Mouse (Mus musculus) limb, embryonic 12.5 days (tissue): ENCODE data around the gene Usp21. TPM values are rescaled to one million over a fixed set of nuclear protein-coding genes. Genes with fewer than 3 reads are reported as not detected.

ENCODE experiments used
- ATAC-seq: fragments of 200-750 bp; cut with Nextera tagmentation; 2 replicates; pipeline ENCODE4 v1.8.0; 2017; ENCODE audit warnings: low read depth, moderate TSS enrichment; ENCODE audit not compliant: insufficient number of reproducible peaks, insufficient read depth, low FRiP score, low TSS enrichment
- H3K27ac ChIP-seq: fragments of 300-500 bp; sonication (generic); 2 replicates; pipeline ENCODE4 v1.5.1; 2016; ENCODE audit warnings: mild to moderate bottlenecking, moderate library complexity
- H3K27me3 ChIP-seq: fragments of 300-500 bp; sonication (generic); 2 replicates; pipeline ENCODE4 v1.6.1; 2016; ENCODE audit warnings: mild to moderate bottlenecking, moderate library complexity
- H3K36me3 ChIP-seq: fragments of 300-500 bp; sonication (generic); 2 replicates; pipeline ENCODE4 v1.6.1; 2016; ENCODE audit warnings: mild to moderate bottlenecking, moderate library complexity
- H3K4me1 ChIP-seq: fragments of 300-500 bp; sonication (generic); replicated peaks from 2 replicates; pipeline ENCODE4 v1.6.1; 2016
- H3K4me2 ChIP-seq: fragments of 300-500 bp; sonication (generic); 2 replicates; pipeline ENCODE4 v1.6.1; 2016; ENCODE audit warnings: mild to moderate bottlenecking, moderate library complexity
- H3K4me3 ChIP-seq: fragments of 300-500 bp; sonication (generic); replicated peaks from 2 replicates; pipeline ENCODE4 v1.5.1; 2016; ENCODE audit warnings: mild to moderate bottlenecking
- H3K9ac ChIP-seq: fragments of 300-500 bp; sonication (generic); replicated peaks from 2 replicates; pipeline ENCODE4 v1.6.1; 2016; ENCODE audit warnings: mild to moderate bottlenecking, moderate library complexity
- H3K9me3 ChIP-seq: fragments of 300-500 bp; sonication (generic); 2 replicates; pipeline ENCODE4 v1.6.1; 2016; ENCODE audit warnings: mild to moderate bottlenecking, moderate library complexity
- WGBS: fragments of 180-500 bp; shearing (Covaris S2); methylation state at CpG from one replicate; pipeline ENCODE4 v1.1.7; 2016; 5-methylcytosine and 5-hydroxymethylcytosine counted together
- polyA plus RNA-seq: library from polyadenylated mRNA; unstranded; fragments of >200 nt; fragmentation: Nextera tagmentation; extraction: Ambion mirVana; gene quantifications from 2 replicates; pipeline ENCODE4 v1.2.1, GENCODE M21; 2016

Gene Usp21
- polyA plus RNA-seq, 1 experiment from 2014 or later: 134 TPM

- H3K4me3 ChIP-seq: no peak overlapping the region
- H3K9ac ChIP-seq: no peak overlapping the region
- H3K9me3 ChIP-seq: no peaks in the 10 kb centered on the region
- H3K4me2 ChIP-seq: no peak overlapping the region
- H3K27ac ChIP-seq: no peak overlapping the region
- peaks cover 96% of the 10 kb centered on the region for H3K36me3 ChIP-seq
- H3K27me3 ChIP-seq: no peaks in the 10 kb centered on the region
- H3K4me1 ChIP-seq: no peaks in the 10 kb centered on the region
- ATAC-seq: no peak
- 79% methylated on average over 15 of the region's 15 CpGs for WGBS
Observed at GRCm38 (mm10) chr1:171239992-171240744, 47.6 kb downstream of the Usp21 start.

DNA sequence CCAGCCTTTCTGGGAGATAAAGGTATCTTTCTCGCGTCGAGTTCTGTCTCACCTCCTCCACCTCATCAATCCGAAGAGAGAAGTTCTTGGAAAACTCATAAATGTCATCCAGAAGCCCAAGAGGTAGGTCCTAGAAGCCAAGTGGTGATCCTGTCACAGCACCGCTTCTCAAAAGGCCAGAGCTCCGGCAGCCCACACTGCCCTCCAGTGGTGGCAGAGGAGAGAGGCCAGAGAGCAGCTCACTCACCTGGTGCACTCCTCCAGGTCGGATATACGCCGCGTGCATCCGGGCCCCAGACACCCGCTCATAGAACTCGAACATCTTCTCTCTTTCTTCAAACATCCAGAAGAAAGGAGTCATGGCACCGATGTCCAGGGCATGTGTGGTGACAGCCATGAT, 49.3 kb downstream of the Usp21 start:
- no peak overlapping the region for H3K27ac ChIP-seq
- 70% methylated on average over 14 of the region's 14 CpGs for WGBS
- ATAC-seq: no peak
- H3K4me2 ChIP-seq: no peak overlapping the region
- H3K4me1 ChIP-seq: no peaks in the 10 kb centered on the region
- peaks cover 99% of the 10 kb centered on the region for H3K36me3 ChIP-seq
- no peak overlapping the region for H3K9ac ChIP-seq
- no peak overlapping the region for H3K4me3 ChIP-seq
- no peaks in the 10 kb centered on the region for H3K27me3 ChIP-seq
- H3K9me3 ChIP-seq: no peaks in the 10 kb centered on the region

DNA sequence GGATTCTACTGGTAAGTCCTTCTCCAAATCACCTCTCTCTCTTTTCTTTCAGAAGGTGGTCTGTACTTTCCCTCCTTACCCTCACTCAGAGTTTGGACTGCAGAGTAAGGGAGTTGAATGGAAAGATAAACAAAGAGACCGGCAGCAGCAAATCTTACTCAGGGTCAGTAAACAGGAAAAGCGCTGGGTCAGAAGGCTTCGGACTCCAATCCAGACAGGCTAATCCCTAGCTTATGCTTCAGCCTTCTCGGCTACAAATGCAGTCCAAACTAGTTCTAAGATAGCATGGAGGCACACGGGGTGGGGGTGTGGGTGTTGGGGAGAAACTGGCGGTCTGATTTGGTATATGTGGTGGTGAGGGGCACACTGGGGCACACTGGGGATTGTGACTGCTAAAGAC, 50.4 kb downstream of the Usp21 start:
- H3K9me3 ChIP-seq: no peaks in the 10 kb centered on the region
- H3K4me3 ChIP-seq: no peak overlapping the region
- H3K9ac ChIP-seq: no peak overlapping the region
- 86% methylated on average over 6 of the region's 6 CpGs for WGBS
- no peak overlapping the region for H3K27ac ChIP-seq
- ATAC-seq: no peak
- H3K36me3 ChIP-seq: peaks cover 94% of the 10 kb centered on the region
- no peak overlapping the region for H3K4me2 ChIP-seq
- H3K27me3 ChIP-seq: no peaks in the 10 kb centered on the region
- H3K4me1 ChIP-seq: no peaks in the 10 kb centered on the region

- Histone ChIP-seq H3K4me3 (no peak overlapping the region), H3K4me2 (no peak overlapping the region), H3K4me1 (peaks cover 4% of the 10 kb centered on the region), H3K36me3 (peaks cover 79% of the 10 kb centered on the region), H3K9me3 (no peaks in the 10 kb centered on the region), H3K27me3 (no peaks in the 10 kb centered on the region), H3K9ac (no peak overlapping the region), H3K27ac (no peak overlapping the region)
- no peak for ATAC-seq
- 87% methylated on average over 4 of the region's 4 CpGs for whole genome bisulfite sequencing
Observed at GRCm38 (mm10) chr1:171235791-171236190, 52.0 kb downstream of the Usp21 start.

- ATAC-seq: no peak
- no peak overlapping the region for H3K27ac ChIP-seq
- H3K9me3 ChIP-seq: no peaks in the 10 kb centered on the region
- H3K36me3 ChIP-seq: peaks cover 66% of the 10 kb centered on the region
- H3K27me3 ChIP-seq: no peaks in the 10 kb centered on the region
- H3K4me1 ChIP-seq: peaks cover 16% of the 10 kb centered on the region
- no peak overlapping the region for H3K4me2 ChIP-seq
- no peak overlapping the region for H3K9ac ChIP-seq
- WGBS: 85% methylated on average over 4 of the region's 4 CpGs
- no peak overlapping the region for H3K4me3 ChIP-seq
Observed at GRCm38 (mm10) chr1:171234538-171234937, 53.3 kb downstream of the Usp21 start.

DNA sequence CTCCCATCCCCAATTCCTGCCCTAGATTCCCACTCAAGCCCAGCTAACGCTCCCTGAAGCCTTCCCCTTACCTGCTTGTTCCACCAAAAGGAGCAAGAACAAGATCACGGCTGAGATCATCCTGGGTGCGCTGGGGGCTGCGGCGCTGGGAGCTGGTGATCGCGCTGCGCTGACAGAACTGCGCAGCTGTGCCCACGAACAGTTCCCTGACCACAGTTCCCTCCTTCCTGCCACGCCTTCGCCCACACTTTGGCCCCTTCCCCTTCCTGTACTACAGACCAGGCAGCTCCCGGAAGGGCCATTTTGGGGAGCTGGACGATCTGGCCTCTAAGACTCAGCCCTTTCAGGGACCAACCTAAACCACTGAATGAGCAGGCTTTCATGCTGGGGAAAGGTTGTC, 53.7 kb downstream of the Usp21 start, which contains the start of gene Fcer1g:
Gene Fcer1g, minus strand, starts transcription at position 240 of the 400 bp plus-strand sequence.
- no peaks in the 10 kb centered on the region for H3K9me3 ChIP-seq
- no peak within 1 kb of the TSS for H3K27ac ChIP-seq
- H3K36me3 ChIP-seq: peaks cover 62% of the 10 kb centered on the region
- no peak within 1 kb of the TSS for H3K4me3 ChIP-seq
- WGBS: 92% methylated on average over 14 of the region's 14 CpGs
- no peak for ATAC-seq
- H3K4me2 ChIP-seq: no peak within 1 kb of the TSS
- no peak within 1 kb of the TSS for H3K9ac ChIP-seq
- H3K27me3 ChIP-seq: no peaks in the 10 kb centered on the region
- H3K4me1 ChIP-seq: peaks cover 17% of the 10 kb centered on the region

DNA sequence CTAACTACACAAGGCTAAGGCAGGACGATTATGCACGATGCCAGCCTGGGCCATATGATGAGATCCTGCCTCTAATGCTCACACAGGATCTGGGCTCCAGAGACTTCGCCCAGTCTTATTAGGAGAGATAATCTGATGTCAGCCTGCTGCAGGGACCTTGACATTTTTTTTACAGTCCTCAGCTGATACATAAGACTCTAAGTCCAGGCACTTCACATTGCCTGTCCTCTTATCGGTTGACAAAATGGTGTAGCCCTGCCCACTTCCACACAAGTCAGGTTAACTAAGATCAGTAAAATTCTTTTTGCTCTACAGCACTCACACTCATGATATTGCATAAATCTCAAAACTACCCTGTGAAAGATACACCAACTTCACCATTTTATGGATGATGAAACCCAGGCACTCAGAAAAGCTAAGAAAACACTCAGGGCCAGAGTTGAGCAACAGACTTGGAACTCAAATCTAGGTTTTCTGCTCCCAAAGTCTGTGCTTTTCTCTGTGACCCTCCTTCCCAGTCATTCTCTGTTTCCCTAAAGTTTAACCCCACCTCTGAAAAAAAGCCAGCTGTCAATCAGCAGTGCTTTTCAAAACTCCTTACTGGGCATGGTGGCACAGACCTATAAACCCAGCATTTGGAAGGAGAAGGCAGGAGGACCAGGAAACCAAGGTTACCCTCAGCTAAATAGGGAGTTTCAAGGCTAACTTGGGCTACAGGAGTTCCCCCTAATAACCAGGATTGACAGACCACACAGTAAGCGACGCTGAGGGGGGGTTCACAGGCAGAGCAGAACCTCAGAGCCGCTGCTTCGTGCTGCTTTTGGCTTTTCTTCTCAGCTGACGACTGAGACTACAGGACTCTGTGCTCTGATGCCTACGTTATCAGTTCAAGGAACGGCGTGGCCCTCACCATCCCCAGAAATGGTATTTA, 54.7 kb downstream of the Usp21 start:
- Histone ChIP-seq H3K9me3 (no peaks in the 10 kb centered on the region), H3K9ac (no peak overlapping the region), H3K27me3 (no peaks in the 10 kb centered on the region), H3K36me3 (peaks cover 52% of the 10 kb centered on the region), H3K4me3 (no peak overlapping the region), H3K27ac (no peak overlapping the region), H3K4me2 (no peak overlapping the region), H3K4me1 (peaks cover 17% of the 10 kb centered on the region)
- no peak for ATAC-seq
- 87% methylated on average over 12 of the region's 12 CpGs for WGBS

DNA sequence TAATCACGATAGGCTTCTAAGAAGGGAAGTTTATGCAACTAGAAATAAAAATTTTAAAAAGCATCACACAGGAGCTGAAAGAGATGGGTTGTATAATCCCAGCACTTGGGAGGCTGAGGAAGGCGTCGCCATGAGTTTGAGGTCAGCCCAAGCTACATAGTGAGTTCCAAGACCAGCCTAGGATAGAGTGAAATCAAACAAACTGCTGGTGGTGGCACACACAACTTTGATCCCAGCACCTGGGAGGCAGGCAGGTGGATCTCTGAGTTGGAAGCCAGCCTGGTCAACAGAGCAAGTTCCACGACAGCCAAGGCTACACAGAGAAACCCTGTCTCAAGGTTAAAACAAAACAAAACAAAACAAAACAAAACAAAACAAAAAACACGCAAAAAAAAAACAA, 55.4 kb downstream of the Usp21 start:
- ATAC-seq: no peak
- WGBS: 88% methylated on average over 5 of the region's 5 CpGs
- Histone ChIP-seq H3K9ac (no peak overlapping the region), H3K9me3 (no peaks in the 10 kb centered on the region), H3K4me3 (no peak overlapping the region), H3K36me3 (peaks cover 44% of the 10 kb centered on the region), H3K4me2 (no peak overlapping the region), H3K4me1 (peaks cover 17% of the 10 kb centered on the region), H3K27me3 (no peaks in the 10 kb centered on the region), H3K27ac (no peak overlapping the region)

Other genes with a start within 250 kb of the Usp21 start
- gene Fcgr3, start 223.1 kb downstream of the Usp21 start, polyA plus RNA-seq: 4.5 and 5.3 TPM in 2 replicates
- 1.5 and 1.6 TPM in 2 replicates for gene Cfap126, start 174.1 kb downstream of the Usp21 start, polyA plus RNA-seq
- 182 and 217 TPM in 2 replicates for gene Sdhc, start 137.4 kb downstream of the Usp21 start, polyA plus RNA-seq
- gene Mpz, start 137.3 kb downstream of the Usp21 start, polyA plus RNA-seq: 1.5 and 2.6 TPM in 2 replicates
- gene Pcp4l1, start 91.7 kb downstream of the Usp21 start, polyA plus RNA-seq: 2.0 and 2.8 TPM in 2 replicates
- gene Nr1i3, start 74.0 kb downstream of the Usp21 start, polyA plus RNA-seq: 0.17 and 0.43 TPM in 2 replicates
- 29.7 and 31.9 TPM in 2 replicates for gene Tomm40l, start 65.5 kb downstream of the Usp21 start, polyA plus RNA-seq
- gene Apoa2, start 62.9 kb downstream of the Usp21 start, polyA plus RNA-seq: 2.1 and 3.1 TPM in 2 replicates
- gene Fcer1g, start 53.6 kb downstream of the Usp21 start, polyA plus RNA-seq: 15.9 and 21.0 TPM in 2 replicates
- gene Adamts4, start 37.6 kb downstream of the Usp21 start, polyA plus RNA-seq: 10.5 and 11.0 TPM in 2 replicates
- gene Ndufs2, start 36.6 kb downstream of the Usp21 start, polyA plus RNA-seq: 251 and 257 TPM in 2 replicates
- gene B4galt3, start 17.7 kb downstream of the Usp21 start, polyA plus RNA-seq: 82.1 and 84.8 TPM in 2 replicates
- 71.9 and 75.9 TPM in 2 replicates for gene Ppox, start 6.8 kb downstream of the Usp21 start, polyA plus RNA-seq
- 108 and 111 TPM in 2 replicates for gene Ufc1, start 7.0 kb upstream of the Usp21 start, polyA plus RNA-seq
- gene Dedd, start 41.2 kb upstream of the Usp21 start, polyA plus RNA-seq: 59.2 and 62.9 TPM in 2 replicates
- 43.8 and 43.9 TPM in 2 replicates for gene Nit1, start 57.7 kb upstream of the Usp21 start, polyA plus RNA-seq
- gene Pfdn2, start 57.7 kb upstream of the Usp21 start, polyA plus RNA-seq: 123 and 128 TPM in 2 replicates
- gene Klhdc9, start 72.8 kb upstream of the Usp21 start, polyA plus RNA-seq: 2.0 and 2.2 TPM in 2 replicates
- 6.2 and 7.8 TPM in 2 replicates for gene Nectin4, start 82.1 kb upstream of the Usp21 start, polyA plus RNA-seq
- 0.75 and 0.91 TPM in 2 replicates for gene Arhgap30, start 101.0 kb upstream of the Usp21 start, polyA plus RNA-seq
- gene Usf1, start 123.3 kb upstream of the Usp21 start, polyA plus RNA-seq: 113 and 123 TPM in 2 replicates
- 7.5 and 7.7 TPM in 2 replicates for gene Tstd1, start 130.9 kb upstream of the Usp21 start, polyA plus RNA-seq
- 32.9 and 36.8 TPM in 2 replicates for gene F11r, start 149.5 kb upstream of the Usp21 start, polyA plus RNA-seq
- 11.7 and 12.6 TPM in 2 replicates for gene Alyref2, start 215.5 kb upstream of the Usp21 start, polyA plus RNA-seq
- gene Itln1, start 247.3 kb upstream of the Usp21 start, polyA plus RNA-seq: not detected in 2 replicates